Mouse (Mus musculus) bone marrow macrophage, adult 2 months (primary cell): ENCODE results near the gene Pikfyve.

Experiments
- CTCF ChIP-seq: IDR thresholded peaks from 2 replicates; pipeline ENCODE4 v1.5.1; 2012; ENCODE audit warnings: low read depth, mild to moderate bottlenecking, low read length, moderate library complexity
- POLR2A ChIP-seq: IDR thresholded peaks from 2 replicates; pipeline ENCODE4 v1.6.1; 2012; ENCODE audit warnings: mild to moderate bottlenecking, low read depth, low read length, borderline replicate concordance

- TF ChIP-seq POLR2A (no peak), CTCF (no peak)
Observed at GRCm38 (mm10) chr1:65144783-65145182, 41.7 kb upstream of the Pikfyve start.
